Mouse (Mus musculus) ES-Bruce4 (cell line): ENCODE data around the gene Efcab3.
"Not testable (repeated sequence)": the region's sequence is repeated elsewhere in the genome, so short reads cannot be mapped to it uniquely, and the experiment has no call there.

Source experiments
- CTCF ChIP-seq: IDR thresholded peaks from one replicate; pipeline ENCODE4 v1.8.1; 2011; ENCODE audit warnings: low read depth, low read length
- POLR2A ChIP-seq: IDR thresholded peaks from one replicate; pipeline ENCODE4 v1.8.1; 2011; ENCODE audit warnings: low read length; ENCODE audit not compliant: insufficient read depth

DNA sequence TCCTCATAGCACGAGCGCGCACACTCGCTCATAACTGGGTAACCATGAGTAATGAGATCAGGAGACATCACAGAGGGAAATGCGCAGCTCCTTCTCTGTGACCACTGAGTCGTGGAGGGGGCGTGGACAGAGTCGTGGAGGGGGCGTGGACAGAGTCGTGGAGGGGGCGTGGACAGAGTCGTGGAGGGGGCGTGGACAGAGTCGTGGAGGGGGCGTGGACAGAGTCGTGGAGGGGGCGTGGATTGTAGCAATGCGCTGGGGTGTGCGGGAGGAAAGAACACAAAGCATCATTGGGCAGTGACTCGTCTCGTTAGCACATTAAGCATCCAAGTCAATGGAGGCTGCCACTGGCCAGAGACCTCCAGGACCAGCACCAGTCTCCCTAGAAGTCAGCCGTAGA lies 49.1 kb downstream of the Efcab3 start:
- not testable (repeated sequence) for TF ChIP-seq CTCF, POLR2A
